Mouse (Mus musculus): ENCODE measurements around the gene Cchcr1.

DNA sequence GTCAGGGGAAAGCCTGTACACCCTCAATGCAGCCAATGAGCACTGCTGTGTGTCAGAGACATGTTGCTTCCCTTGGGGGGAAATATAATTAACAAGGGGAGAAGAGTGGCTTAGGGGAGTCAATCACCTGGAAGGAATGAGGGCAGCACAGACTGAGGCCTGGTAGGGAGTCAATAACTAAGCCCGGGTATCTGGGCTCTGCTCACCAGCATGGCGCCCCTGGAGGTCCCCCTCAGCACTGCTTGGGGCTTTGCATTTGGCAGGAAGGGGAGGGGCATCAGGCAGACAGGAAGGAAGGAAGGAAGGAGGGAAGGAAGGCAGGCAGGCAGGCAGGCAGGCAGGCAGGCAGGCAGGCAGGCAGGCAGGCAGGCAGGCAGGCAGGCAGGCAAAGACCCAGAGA is 30.6 kb downstream of the Cchcr1 start:
- TF ChIP-seq CTCF (IDR thresholded peaks at IDR 0.05; ENCODE audit: control insufficient read depth, insufficient read depth, low read length) (no peak), POLR2A (IDR thresholded peaks at IDR 0.05; ENCODE audit: borderline replicate concordance, control insufficient read depth, low read depth, low read length) (no peak)

Data from bone marrow, adult 2 months (tissue).